Mouse (Mus musculus) liver, postnatal 0 days (tissue): ENCODE results near the gene Ccn6. TPM values are rescaled to one million over a fixed set of nuclear protein-coding genes. Genes with fewer than 3 reads are reported as not detected.
"Not testable (repeated sequence)": the region's sequence is repeated elsewhere in the genome, so short reads cannot be mapped to it uniquely, and the experiment has no call there.

ENCODE experiments used
- ATAC-seq: fragments of 200-750 bp; cut with Nextera tagmentation; 2 replicates; pipeline ENCODE4 v1.8.0; 2017; ENCODE audit warnings: mild to moderate bottlenecking, moderate library complexity
- DNase-seq: peaks from one replicate; pipeline ENCODE4 v3.0.0-alpha.2; 2016
- H3K27ac ChIP-seq: fragments of 300-500 bp; sonication (generic); 2 replicates; pipeline ENCODE4 v1.5.1; 2014; ENCODE audit warnings: antibody characterized with exemption, moderate library complexity, mild to moderate bottlenecking, low read depth
- H3K27me3 ChIP-seq: fragments of 300-500 bp; sonication (generic); 2 replicates; pipeline ENCODE4 v1.6.1; 2014; ENCODE audit warnings: low read length, control low read depth, mixed read lengths; ENCODE audit not compliant: insufficient read depth
- H3K36me3 ChIP-seq: fragments of 300-500 bp; sonication (generic); replicated peaks from 2 replicates; pipeline ENCODE4 v1.6.1; 2014; ENCODE audit warnings: mild to moderate bottlenecking, control low read depth, low read length, moderate library complexity, mixed read lengths; ENCODE audit not compliant: insufficient read depth
- H3K4me1 ChIP-seq: fragments of 300-500 bp; sonication (generic); 2 replicates; pipeline ENCODE4 v1.6.1; 2014; ENCODE audit warnings: antibody characterized with exemption, mild to moderate bottlenecking, control low read depth; ENCODE audit not compliant: insufficient read depth
- H3K4me2 ChIP-seq: fragments of 300-500 bp; sonication (generic); 2 replicates; pipeline ENCODE4 v1.6.1; 2014; ENCODE audit warnings: low read depth, mild to moderate bottlenecking, low read length, moderate library complexity, mixed read lengths
- H3K4me3 ChIP-seq: fragments of 300-500 bp; sonication (generic); 2 replicates; pipeline ENCODE4 v1.5.1; 2014; ENCODE audit warnings: low read depth, low read length
- H3K9ac ChIP-seq: fragments of 300-500 bp; sonication (generic); replicated peaks from 2 replicates; pipeline ENCODE4 v1.6.1; 2014; ENCODE audit warnings: mild to moderate bottlenecking, moderate library complexity
- H3K9me3 ChIP-seq: fragments of 300-500 bp; sonication (generic); 2 replicates; pipeline ENCODE4 v1.6.1; 2016; ENCODE audit warnings: mild to moderate bottlenecking, control low read depth, low read length, mixed read lengths
- CTCF ChIP-seq: sonication (generic); IDR thresholded peaks from 2 replicates; pipeline ENCODE4 v1.5.1; 2016; ENCODE audit warnings: antibody characterized with exemption, low read depth
- EP300 ChIP-seq: IDR thresholded peaks from 2 replicates; pipeline ENCODE4 v1.6.1; 2016; ENCODE audit warnings: antibody characterized with exemption, low read depth, mild to moderate bottlenecking
- WGBS: fragments of 180-500 bp; shearing (Covaris S2); extraction: QIAGEN DNeasy Blood & Tissue Kit; methylation state at CpG from one replicate; pipeline ENCODE4 v1.1.7; 2014; ENCODE audit not compliant: insufficient replicate concordance; 5-methylcytosine and 5-hydroxymethylcytosine counted together
- polyA plus RNA-seq: library from polyadenylated mRNA; unstranded; fragments of >200 nt; fragmentation: Nextera tagmentation; extraction: Ambion mirVana; gene quantifications from 2 replicates; pipeline ENCODE4 v1.2.1, GENCODE M21; 2015

The Ccn6 gene
- not detected in 2 replicates for polyA plus RNA-seq

DNA sequence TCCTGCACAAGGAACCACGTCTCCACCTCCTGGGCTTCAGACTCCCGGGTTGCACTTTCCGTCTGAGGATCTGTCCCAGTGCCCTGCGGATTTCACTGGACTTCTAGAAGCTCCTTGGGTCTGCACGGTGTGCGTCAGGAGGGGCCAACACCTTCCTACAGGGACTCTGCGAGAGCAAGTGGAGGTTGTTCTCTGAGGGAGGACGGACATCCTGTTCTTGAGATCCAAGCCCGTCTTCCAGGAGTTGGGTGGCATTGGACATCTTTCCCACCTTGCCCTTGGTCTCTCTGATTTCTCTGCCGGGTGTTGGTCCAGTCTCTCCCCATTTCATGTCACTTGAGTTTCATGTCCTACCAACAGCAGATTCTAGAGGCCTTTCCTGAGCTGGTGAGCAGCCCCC lies at the start of gene Ccn6:
Gene Ccn6, minus strand, starts transcription at position 101 of the 400 bp plus-strand sequence.
- Histone ChIP-seq H3K9me3 (no peaks in the 10 kb centered on the region), H3K36me3 (no peaks in the 10 kb centered on the region), H3K27ac (no peak within 1 kb of the TSS), H3K4me3 (no peak within 1 kb of the TSS), H3K9ac (no peak within 1 kb of the TSS), H3K4me2 (peak within 1 kb of the TSS; percentile 55), H3K4me1 (peaks cover 7% of the 10 kb centered on the region; the same call in 1 of the 2 replicates), H3K27me3 (0 out of 2 replicates have a peak, but pooled peaks cover 3% of the 10 kb centered on the region)
- ATAC-seq: no peak
- no peak for DNase-seq
- no peak for TF ChIP-seq CTCF
- no peak for TF ChIP-seq EP300
- WGBS: 80% methylated on average over 10 of the region's 10 CpGs

DNA sequence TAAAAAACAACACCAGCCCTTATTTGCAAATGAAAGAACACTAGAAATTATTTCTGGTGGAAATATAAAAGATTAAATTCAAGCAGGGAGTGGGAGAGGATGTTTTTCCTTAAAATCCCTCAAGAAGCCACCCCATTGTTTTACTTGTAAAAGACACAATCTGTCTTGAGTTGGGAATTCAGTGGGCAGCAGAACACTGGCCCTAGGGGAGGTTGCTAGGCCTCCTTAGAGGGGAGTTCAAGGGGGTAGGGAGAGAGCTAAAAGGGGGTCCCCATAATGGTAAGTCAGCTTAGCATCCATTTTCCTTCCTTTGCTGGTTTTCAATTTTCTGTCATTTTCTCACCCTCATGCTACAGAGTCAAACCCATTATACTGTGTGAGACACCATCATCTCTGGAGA lies 46.4 kb upstream of the Ccn6 start:
- Histone ChIP-seq H3K27me3 (no peaks in the 10 kb centered on the region), H3K4me1 (no peaks in the 10 kb centered on the region), H3K27ac (no peak overlapping the region), H3K4me2 (no peak overlapping the region), H3K36me3 (no peaks in the 10 kb centered on the region), H3K4me3 (no peak overlapping the region), H3K9me3 (peaks cover 13% of the 10 kb centered on the region), H3K9ac (no peak overlapping the region)
- TF ChIP-seq CTCF: no peak
- TF ChIP-seq EP300: no peak
- no peak for ATAC-seq
- no peak for DNase-seq

DNA sequence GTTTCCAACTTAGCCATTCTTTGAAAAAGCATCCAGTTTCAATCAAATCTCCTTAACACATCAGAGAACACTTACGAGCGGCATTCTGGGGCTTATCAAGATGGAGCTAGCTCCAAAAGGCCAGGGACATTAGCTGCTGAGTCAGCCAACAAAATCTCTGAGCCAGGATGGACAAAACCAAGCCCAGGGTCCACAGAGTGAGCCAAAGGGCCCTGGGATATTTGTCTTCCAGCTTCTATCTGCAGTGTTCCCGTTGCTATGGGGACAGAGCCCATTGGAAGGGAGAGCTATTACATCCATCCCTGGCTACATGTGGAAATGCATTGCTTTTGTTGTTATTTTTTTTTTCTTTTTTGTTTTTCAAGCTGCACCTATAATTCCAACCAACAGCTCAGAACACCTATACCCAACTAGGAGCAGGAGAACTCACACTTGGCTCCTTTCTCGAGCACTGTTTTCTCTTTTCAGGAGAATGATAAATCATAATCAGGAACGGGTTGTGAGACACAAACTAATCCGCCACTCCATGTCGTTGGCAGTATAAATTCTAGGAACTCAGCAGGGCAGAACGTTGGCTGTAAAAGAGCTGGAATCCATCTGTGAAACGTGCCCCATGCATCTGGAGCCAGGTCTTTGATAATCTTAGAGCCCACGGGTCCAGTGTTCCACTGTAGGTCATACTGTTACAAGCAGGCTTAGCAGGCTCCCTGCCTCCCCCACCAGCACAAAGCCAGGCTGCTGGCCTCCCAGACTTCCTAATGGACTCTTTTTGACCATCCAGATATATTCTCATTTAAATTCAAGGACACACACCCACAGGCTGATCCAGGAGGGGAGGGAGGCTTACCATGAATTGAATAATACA lies 45.8 kb upstream of the Ccn6 start:
- Histone ChIP-seq H3K36me3 (no peaks in the 10 kb centered on the region), H3K4me3 (no peak overlapping the region), H3K4me2 (no peak overlapping the region), H3K4me1 (no peaks in the 10 kb centered on the region), H3K27ac (no peak overlapping the region), H3K9me3 (peaks cover 14% of the 10 kb centered on the region), H3K9ac (no peak overlapping the region), H3K27me3 (no peaks in the 10 kb centered on the region)
- TF ChIP-seq CTCF (no peak), EP300 (no peak)
- DNase-seq (no peak), ATAC-seq (no peak)
- WGBS: 64% methylated on average over 10 of the region's 10 CpGs

- TF ChIP-seq EP300 (no peak), CTCF (no peak)
- no peak overlapping the region for H3K9ac ChIP-seq
- ATAC-seq (0 out of 2 replicates have a peak, but pooled peaks have one; percentile 13), DNase-seq (no peak)
- H3K4me2 ChIP-seq: no peak overlapping the region
- peaks cover 14% of the 10 kb centered on the region for H3K9me3 ChIP-seq
- no peaks in the 10 kb centered on the region for H3K36me3 ChIP-seq
- 51% methylated on average over 4 of the region's 4 CpGs for WGBS
- no peaks in the 10 kb centered on the region for H3K27me3 ChIP-seq
- H3K4me3 ChIP-seq: no peak overlapping the region
- no peak overlapping the region for H3K27ac ChIP-seq
- no peaks in the 10 kb centered on the region for H3K4me1 ChIP-seq
Measured at GRCm38 (mm10) chr10:39208712-39209111, 45.1 kb upstream of the Ccn6 start.

DNA sequence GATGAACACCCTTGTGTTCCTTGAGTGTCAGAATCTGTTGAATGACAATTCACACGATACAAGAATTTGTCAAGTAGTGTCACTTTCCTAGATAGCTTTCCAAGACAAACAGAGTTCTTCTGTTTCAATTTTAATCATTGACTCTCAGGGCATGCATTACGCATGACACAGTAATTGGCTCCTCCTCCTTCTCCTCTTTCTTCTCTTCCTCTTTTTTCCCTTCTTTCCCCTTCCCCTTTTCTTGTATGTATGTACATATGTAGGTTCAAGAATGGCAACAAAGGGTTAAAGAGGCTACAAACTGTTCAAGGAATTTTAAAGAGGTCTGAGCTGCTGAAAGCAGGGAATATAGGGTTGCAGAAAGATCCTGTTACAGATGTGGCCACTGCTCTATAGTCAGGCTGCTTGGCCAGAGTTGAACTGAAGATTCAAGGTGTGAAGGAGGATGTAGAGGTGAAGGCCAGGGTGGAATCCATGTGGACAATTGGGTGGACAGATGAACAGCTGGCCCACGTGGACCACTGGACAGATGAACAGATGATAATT lies 43.8 kb upstream of the Ccn6 start:
- 59% methylated on average over 3 of the region's 3 CpGs for WGBS
- DNase-seq: no peak
- no peaks in the 10 kb centered on the region for H3K27me3 ChIP-seq
- H3K4me2 ChIP-seq: no peak overlapping the region
- no peak overlapping the region for H3K9ac ChIP-seq
- H3K9me3 ChIP-seq: peaks cover 16% of the 10 kb centered on the region
- H3K27ac ChIP-seq: no peak overlapping the region
- H3K36me3 ChIP-seq: no peaks in the 10 kb centered on the region
- H3K4me3 ChIP-seq: no peak overlapping the region
- TF ChIP-seq EP300 (no peak), CTCF (no peak)
- ATAC-seq: no peak
- no peaks in the 10 kb centered on the region for H3K4me1 ChIP-seq

GRCm38 (mm10) chr10:39202490-39202889 lies 38.9 kb upstream of the Ccn6 start:
- 59% methylated on average over 4 of the region's 4 CpGs for WGBS
- no peaks in the 10 kb centered on the region for H3K27me3 ChIP-seq
- H3K27ac ChIP-seq: no peak overlapping the region
- no peak for TF ChIP-seq CTCF
- no peak for TF ChIP-seq EP300
- H3K9ac ChIP-seq: no peak overlapping the region
- H3K4me1 ChIP-seq: no peaks in the 10 kb centered on the region
- no peak for DNase-seq
- H3K4me2 ChIP-seq: no peak overlapping the region
- peaks cover 7% of the 10 kb centered on the region for H3K9me3 ChIP-seq
- H3K36me3 ChIP-seq: no peaks in the 10 kb centered on the region
- H3K4me3 ChIP-seq: no peak overlapping the region
- no peak for ATAC-seq

GRCm38 (mm10) chr10:39198216-39198615 lies 34.6 kb upstream of the Ccn6 start:
- not testable (repeated sequence) for ATAC-seq, DNase-seq, H3K9ac ChIP-seq, H3K27ac ChIP-seq, H3K4me1 ChIP-seq, H3K4me3 ChIP-seq, H3K4me2 ChIP-seq, H3K27me3 ChIP-seq, H3K9me3 ChIP-seq, H3K36me3 ChIP-seq
- 84% methylated on average over 11 of the region's 11 CpGs for WGBS
